Mouse (Mus musculus): ENCODE measurements around the gene Col15a1. TPM values are rescaled to one million over a fixed set of nuclear protein-coding genes. Genes with fewer than 3 reads are reported as not detected.
A peak's percentile ranks its signal among the peaks of the same experiment; 100 is the strongest.

Gene Col15a1
- polyA plus RNA-seq, 1 experiment = 0.18 TPM

DNA sequence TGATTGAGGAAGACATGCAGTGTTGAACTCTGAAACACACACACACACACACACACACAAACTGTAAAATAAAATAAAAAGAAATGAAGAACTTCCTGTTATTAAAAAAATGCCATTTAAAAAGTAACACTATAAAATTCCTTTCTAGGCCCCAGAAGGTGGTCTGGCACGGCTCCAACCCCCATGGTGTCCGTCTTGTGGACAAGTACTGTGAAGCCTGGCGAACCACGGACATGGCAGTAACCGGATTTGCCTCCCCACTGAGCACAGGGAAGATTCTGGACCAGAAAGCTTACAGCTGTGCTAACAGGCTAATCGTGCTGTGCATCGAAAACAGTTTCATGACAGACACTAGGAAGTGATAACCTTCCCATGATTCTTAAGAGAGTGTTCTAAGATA is 104.0 kb downstream of the Col15a1 start:
- H3K79me2 ChIP-seq (ENCODE audit: control insufficient read depth, insufficient read depth) = no peaks in the 10 kb centered on the region
- H3K4me2 ChIP-seq (ENCODE audit: low read depth) = no peak overlapping the region
- H3K36me3 ChIP-seq (ENCODE audit: control insufficient read depth, insufficient read depth) = no peaks in the 10 kb centered on the region
- no peak overlapping the region for H3K4me3 ChIP-seq
- no peak overlapping the region for H3ac ChIP-seq (ENCODE audit: control insufficient read depth, insufficient read length)
- H3K27me3 ChIP-seq (ENCODE audit: control insufficient read depth, insufficient read depth, insufficient read length) = no peaks in the 10 kb centered on the region
- no peak for TF ChIP-seq MAX (IDR thresholded peaks at IDR 0.05; ENCODE audit: low read depth)
- TF ChIP-seq TCF12 (IDR thresholded peaks at IDR 0.05; ENCODE audit: insufficient read depth, poor library complexity, severe bottlenecking) = no peak
- TF ChIP-seq POLR2A (IDR thresholded peaks at IDR 0.05; ENCODE audit: insufficient read length, low read depth) = no peak
- TF ChIP-seq CEBPB (IDR thresholded peaks at IDR 0.05; ENCODE audit: insufficient read depth, poor library complexity, severe bottlenecking) = no peak
- no peak for TF ChIP-seq SRF (IDR thresholded peaks at IDR 0.05; ENCODE audit: control insufficient read depth, insufficient read length, low read depth)
- no peak for TF ChIP-seq MYOG (IDR thresholded peaks at IDR 0.05; ENCODE audit: control insufficient read depth in 1 of 3, insufficient read depth in 1 of 3, insufficient read length in 2 of 3, low read depth in 2 of 3)
- no peak for TF ChIP-seq REST (IDR thresholded peaks at IDR 0.05; ENCODE audit: insufficient read depth, insufficient read length)

GRCm38 (mm10) chr4:47312676-47313075 is 104.7 kb downstream of the Col15a1 start:
- no peaks in the 10 kb centered on the region for H3K79me2 ChIP-seq (ENCODE audit: control insufficient read depth, insufficient read depth)
- H3K4me3 ChIP-seq = no peak overlapping the region
- no peak overlapping the region for H3K4me2 ChIP-seq (ENCODE audit: low read depth)
- TF ChIP-seq MAX (IDR thresholded peaks at IDR 0.05; ENCODE audit: low read depth) (no peak), SRF (IDR thresholded peaks at IDR 0.05; ENCODE audit: control insufficient read depth, insufficient read length, low read depth) (no peak), MYOD1 (IDR thresholded peaks at IDR 0.05; ENCODE audit: control insufficient read depth in 1 of 3, insufficient read length in 2 of 3, low read depth in 2 of 3) (no peak), TCF3 (IDR thresholded peaks at IDR 0.05; ENCODE audit: insufficient read length, low read depth) (no peak)
- H3K36me3 ChIP-seq (ENCODE audit: control insufficient read depth, insufficient read depth) = no peaks in the 10 kb centered on the region
- no peaks in the 10 kb centered on the region for H3K27me3 ChIP-seq (ENCODE audit: control insufficient read depth, insufficient read depth, insufficient read length)
- H3ac ChIP-seq (ENCODE audit: control insufficient read depth, insufficient read length) = no peak overlapping the region

GRCm38 (mm10) chr4:47313710-47314410 is 105.9 kb downstream of the Col15a1 start:
- TF ChIP-seq REST (IDR thresholded peaks at IDR 0.05; ENCODE audit: insufficient read depth, insufficient read length) (no peak), MAX (IDR thresholded peaks at IDR 0.05; ENCODE audit: low read depth) (no peak), E2F4 (IDR thresholded peaks at IDR 0.05; ENCODE audit: insufficient read depth) (no peak), MYOD1 (IDR thresholded peaks at IDR 0.05; ENCODE audit: control insufficient read depth in 1 of 3, insufficient read length in 2 of 3, low read depth in 2 of 3) (no peak), MYOG (IDR thresholded peaks at IDR 0.05; ENCODE audit: control insufficient read depth in 1 of 3, insufficient read depth in 1 of 3, insufficient read length in 2 of 3, low read depth in 2 of 3) (no peak), USF1 (IDR thresholded peaks at IDR 0.05; ENCODE audit: low read depth) (no peak), SRF (IDR thresholded peaks at IDR 0.05; ENCODE audit: control insufficient read depth, insufficient read length, low read depth) (no peak), TCF12 (IDR thresholded peaks at IDR 0.05; ENCODE audit: insufficient read depth, poor library complexity, severe bottlenecking) (no peak), TCF3 (IDR thresholded peaks at IDR 0.05; ENCODE audit: insufficient read length, low read depth) (no peak), POLR2AphosphoS2 (IDR thresholded peaks at IDR 0.05; ENCODE audit: insufficient read length, low read depth) (no peak), CEBPB (IDR thresholded peaks at IDR 0.05; ENCODE audit: insufficient read depth, poor library complexity, severe bottlenecking) (no peak), POLR2A (IDR thresholded peaks at IDR 0.05; ENCODE audit: insufficient read length, low read depth) (no peak)
- Histone ChIP-seq H3ac (ENCODE audit: control insufficient read depth, insufficient read length) (no peak overlapping the region), H3K79me2 (ENCODE audit: control insufficient read depth, insufficient read depth) (no peaks in the 10 kb centered on the region), H3K27me3 (ENCODE audit: control insufficient read depth, insufficient read depth, insufficient read length) (no peaks in the 10 kb centered on the region), H3K36me3 (ENCODE audit: control insufficient read depth, insufficient read depth) (no peaks in the 10 kb centered on the region), H3K4me3 (no peak overlapping the region), H3K4me2 (ENCODE audit: low read depth) (no peak overlapping the region)

DNA sequence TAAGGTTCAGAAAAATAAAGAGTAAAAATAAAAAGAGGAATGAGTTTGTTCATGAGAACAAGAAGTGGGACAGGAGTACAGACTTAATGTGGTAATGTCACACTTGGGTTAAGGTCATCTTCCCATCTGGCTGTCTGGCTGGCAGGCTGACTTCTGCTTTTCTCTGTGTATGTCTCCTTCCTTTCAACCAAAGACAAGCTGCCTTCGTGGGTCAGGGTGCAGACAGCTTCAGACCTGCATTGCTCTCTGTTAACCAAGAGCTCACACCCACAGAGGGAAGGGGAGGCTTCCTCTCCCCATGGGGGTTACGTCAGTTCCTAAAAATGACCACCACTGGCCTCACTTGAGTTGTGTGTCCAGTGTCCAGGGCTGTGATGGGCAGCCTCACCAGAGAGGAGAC is 107.5 kb downstream of the Col15a1 start:
- Histone ChIP-seq H3K4me2 (ENCODE audit: low read depth) (no peak overlapping the region), H3K4me3 (no peak overlapping the region), H3K27me3 (ENCODE audit: control insufficient read depth, insufficient read depth, insufficient read length) (no peaks in the 10 kb centered on the region), H3ac (ENCODE audit: control insufficient read depth, insufficient read length) (no peak overlapping the region), H3K79me2 (ENCODE audit: control insufficient read depth, insufficient read depth) (no peaks in the 10 kb centered on the region), H3K36me3 (ENCODE audit: control insufficient read depth, insufficient read depth) (no peaks in the 10 kb centered on the region)
- TF ChIP-seq MYOD1 (IDR thresholded peaks at IDR 0.05; ENCODE audit: control insufficient read depth in 1 of 3, insufficient read length in 2 of 3, low read depth in 2 of 3) = no peak
- no peak for TF ChIP-seq POLR2A (IDR thresholded peaks at IDR 0.05; ENCODE audit: insufficient read length, low read depth)
- no peak for TF ChIP-seq TCF12 (IDR thresholded peaks at IDR 0.05; ENCODE audit: insufficient read depth, poor library complexity, severe bottlenecking)
- TF ChIP-seq USF1 (IDR thresholded peaks at IDR 0.05; ENCODE audit: low read depth) = no peak
- TF ChIP-seq POLR2AphosphoS2 (IDR thresholded peaks at IDR 0.05; ENCODE audit: insufficient read length, low read depth) = no peak
- no peak for TF ChIP-seq MAX (IDR thresholded peaks at IDR 0.05; ENCODE audit: low read depth)
- no peak for TF ChIP-seq SRF (IDR thresholded peaks at IDR 0.05; ENCODE audit: control insufficient read depth, insufficient read length, low read depth)
- no peak for TF ChIP-seq MYOG (IDR thresholded peaks at IDR 0.05; ENCODE audit: control insufficient read depth in 1 of 3, insufficient read depth in 1 of 3, insufficient read length in 2 of 3, low read depth in 2 of 3)
- no peak for TF ChIP-seq REST (IDR thresholded peaks at IDR 0.05; ENCODE audit: insufficient read depth, insufficient read length)

DNA sequence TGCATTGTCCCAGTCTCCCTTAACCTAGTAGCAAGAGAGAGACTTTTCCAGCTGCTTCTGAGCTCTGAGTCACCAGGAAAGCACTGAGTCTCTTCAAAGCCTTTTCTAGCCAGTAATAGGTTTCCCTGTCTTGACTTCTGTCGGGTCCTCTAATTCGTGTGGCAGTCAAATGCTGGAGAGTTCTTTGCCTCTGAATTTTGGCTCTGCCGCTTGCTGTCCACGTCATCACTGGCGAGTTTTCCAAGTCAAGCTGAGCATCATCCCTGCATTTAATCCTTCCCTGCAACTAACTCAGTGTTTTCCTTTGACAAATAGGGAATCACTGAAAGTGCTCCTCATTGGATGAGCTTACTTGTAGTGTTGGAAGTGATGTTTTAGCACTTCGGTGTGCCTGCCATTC is 108.5 kb downstream of the Col15a1 start:
- H3K27me3 ChIP-seq (ENCODE audit: control insufficient read depth, insufficient read depth, insufficient read length) = no peaks in the 10 kb centered on the region
- H3K4me3 ChIP-seq = no peak overlapping the region
- H3K36me3 ChIP-seq (ENCODE audit: control insufficient read depth, insufficient read depth) = no peaks in the 10 kb centered on the region
- H3K4me2 ChIP-seq (ENCODE audit: low read depth) = peak overlapping the region; percentile 34
- no peaks in the 10 kb centered on the region for H3K79me2 ChIP-seq (ENCODE audit: control insufficient read depth, insufficient read depth)
- TF ChIP-seq TCF3 (IDR thresholded peaks at IDR 0.05; ENCODE audit: insufficient read length, low read depth) (no peak), E2F4 (IDR thresholded peaks at IDR 0.05; ENCODE audit: insufficient read depth) (no peak), CEBPB (IDR thresholded peaks at IDR 0.05; ENCODE audit: insufficient read depth, poor library complexity, severe bottlenecking) (no peak), POLR2A (IDR thresholded peaks at IDR 0.05; ENCODE audit: insufficient read length, low read depth) (no peak), REST (IDR thresholded peaks at IDR 0.05; ENCODE audit: insufficient read depth, insufficient read length) (no peak), SRF (IDR thresholded peaks at IDR 0.05; ENCODE audit: control insufficient read depth, insufficient read length, low read depth) (no peak), USF1 (IDR thresholded peaks at IDR 0.05; ENCODE audit: low read depth) (no peak), MYOG (IDR thresholded peaks at IDR 0.05; ENCODE audit: control insufficient read depth in 1 of 3, insufficient read depth in 1 of 3, insufficient read length in 2 of 3, low read depth in 2 of 3) (no peak), POLR2AphosphoS2 (IDR thresholded peaks at IDR 0.05; ENCODE audit: insufficient read length, low read depth) (no peak), MYOD1 (IDR thresholded peaks at IDR 0.05; ENCODE audit: control insufficient read depth in 1 of 3, insufficient read length in 2 of 3, low read depth in 2 of 3) (no peak)
- H3ac ChIP-seq (ENCODE audit: control insufficient read depth, insufficient read length) = no peak overlapping the region

Measured in myocyte (in vitro differentiated cells).